Mouse (Mus musculus): Measurements from ENCODE around the gene Lypd6. TPM values are rescaled to one million over a fixed set of nuclear protein-coding genes. Genes with fewer than 3 reads are reported as not detected.

Lypd6 gene
- 8.5 and 9.1 TPM in 2 replicates for polyA plus RNA-seq (2016; fragmentation: Nextera tagmentation; extraction: Ambion mirVana)

GRCm38 (mm10) chr2:50066246-50066967 is at the start of gene Lypd6:
Lypd6 (plus strand) TSS chr2:50066429.
- Histone ChIP-seq H3K27me3 (no peaks in the 10 kb centered on the region), H3K9me3 (no peaks in the 10 kb centered on the region), H3K36me3 (no peaks in the 10 kb centered on the region), H3K4me3 (peak within 1 kb of the TSS; percentile 69), H3K4me2 (replicated peaks) (peak within 1 kb of the TSS; percentile 95), H3K9ac (peak within 1 kb of the TSS; percentile 67), H3K27ac (peak within 1 kb of the TSS; percentile 54; the same call in 1 of the 2 replicates), H3K4me1 (no peaks in the 10 kb centered on the region)
- peak; percentile 97 for ATAC-seq (ENCODE audit: insufficient number of reproducible peaks, insufficient read depth, low FRiP score, low TSS enrichment)
- WGBS, result under 1% methylated on average over 65 of the region's 76 CpGs

GRCm38 (mm10) chr2:50019477-50019876 is 46.8 kb upstream of the Lypd6 start:
- WGBS, result 92% methylated on average over 1 of the region's 1 CpGs
- no peak overlapping the region for H3K9ac ChIP-seq
- H3K27ac ChIP-seq, result no peak overlapping the region
- no peak for ATAC-seq (ENCODE audit: insufficient number of reproducible peaks, insufficient read depth, low FRiP score, low TSS enrichment)
- H3K4me2 ChIP-seq (replicated peaks), result no peak overlapping the region
- H3K4me1 ChIP-seq, result no peaks in the 10 kb centered on the region
- H3K36me3 ChIP-seq, result no peaks in the 10 kb centered on the region
- H3K4me3 ChIP-seq, result no peak overlapping the region
- H3K27me3 ChIP-seq, result no peaks in the 10 kb centered on the region
- H3K9me3 ChIP-seq, result no peaks in the 10 kb centered on the region

- H3K27me3 ChIP-seq, result no peaks in the 10 kb centered on the region
- no peak overlapping the region for H3K4me3 ChIP-seq
- H3K4me1 ChIP-seq, result no peaks in the 10 kb centered on the region
- no peaks in the 10 kb centered on the region for H3K9me3 ChIP-seq
- H3K4me2 ChIP-seq (replicated peaks), result no peak overlapping the region
- H3K9ac ChIP-seq, result no peak overlapping the region
- no peak for ATAC-seq (ENCODE audit: insufficient number of reproducible peaks, insufficient read depth, low FRiP score, low TSS enrichment)
- no peaks in the 10 kb centered on the region for H3K36me3 ChIP-seq
- WGBS, result 83% methylated on average over 5 of the region's 5 CpGs
- no peak overlapping the region for H3K27ac ChIP-seq
These were observed 40.7 kb upstream of the Lypd6 start for GRCm38 (mm10) chr2:50025549-50025948.

GRCm38 (mm10) chr2:50028930-50029329 is 37.3 kb upstream of the Lypd6 start:
- Histone ChIP-seq H3K4me1 (no peaks in the 10 kb centered on the region), H3K27me3 (no peaks in the 10 kb centered on the region), H3K36me3 (no peaks in the 10 kb centered on the region), H3K9me3 (no peaks in the 10 kb centered on the region), H3K4me2 (replicated peaks) (no peak overlapping the region), H3K9ac (no peak overlapping the region), H3K27ac (no peak overlapping the region), H3K4me3 (no peak overlapping the region)
- ATAC-seq (ENCODE audit: insufficient number of reproducible peaks, insufficient read depth, low FRiP score, low TSS enrichment), result no peak
- 73% methylated on average over 8 of the region's 8 CpGs for WGBS

GRCm38 (mm10) chr2:50044170-50044870 is 21.9 kb upstream of the Lypd6 start:
- Histone ChIP-seq H3K36me3 (no peaks in the 10 kb centered on the region), H3K27ac (no peak overlapping the region), H3K9me3 (no peaks in the 10 kb centered on the region), H3K4me2 (replicated peaks) (no peak overlapping the region), H3K27me3 (no peaks in the 10 kb centered on the region), H3K9ac (no peak overlapping the region), H3K4me3 (no peak overlapping the region), H3K4me1 (no peaks in the 10 kb centered on the region; the same call in 1 of the 2 replicates)
- no peak for ATAC-seq (ENCODE audit: insufficient number of reproducible peaks, insufficient read depth, low FRiP score, low TSS enrichment)
- 43% methylated on average over 7 of the region's 7 CpGs for WGBS

DNA sequence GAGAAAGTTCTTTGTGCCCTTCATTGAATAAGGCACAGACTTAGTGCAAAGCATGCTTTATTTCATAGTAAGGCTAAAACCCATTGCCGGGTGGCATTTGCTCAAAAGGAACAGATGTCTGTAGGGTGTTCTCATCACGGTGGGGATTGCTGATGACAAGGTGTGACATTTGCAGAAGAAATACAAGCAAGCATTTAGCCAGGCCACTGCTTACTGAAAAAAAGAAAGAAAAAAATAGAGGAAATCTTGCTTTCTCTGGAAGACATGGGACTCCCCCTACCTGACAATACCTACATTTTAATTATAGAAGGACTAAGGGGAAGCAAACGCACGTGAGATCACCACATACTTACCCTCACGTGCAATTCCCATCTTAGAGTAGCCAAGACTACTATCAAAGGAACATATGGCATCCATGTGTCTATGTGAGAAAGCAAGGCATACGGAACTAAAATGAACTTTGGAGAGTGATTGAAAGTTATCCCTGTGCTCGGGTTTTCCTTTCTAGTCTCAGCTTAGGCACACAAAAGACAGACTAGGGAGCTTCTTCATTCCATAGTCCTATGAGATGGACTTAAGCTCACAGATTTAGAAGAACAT is 21.3 kb upstream of the Lypd6 start:
- H3K36me3 ChIP-seq, result no peaks in the 10 kb centered on the region
- 33% methylated on average over 7 of the region's 7 CpGs for WGBS

GRCm38 (mm10) chr2:50045841-50046240 is 20.4 kb upstream of the Lypd6 start:
- ATAC-seq (ENCODE audit: insufficient number of reproducible peaks, insufficient read depth, low FRiP score, low TSS enrichment), result no peak
- Histone ChIP-seq H3K36me3 (no peaks in the 10 kb centered on the region), H3K4me1 (no peaks in the 10 kb centered on the region; the same call in 1 of the 2 replicates), H3K9me3 (no peaks in the 10 kb centered on the region), H3K27ac (no peak overlapping the region), H3K4me3 (no peak overlapping the region), H3K27me3 (no peaks in the 10 kb centered on the region), H3K4me2 (replicated peaks) (no peak overlapping the region), H3K9ac (no peak overlapping the region)
- 58% methylated on average over 4 of the region's 4 CpGs for WGBS

More for the DNA sequence above, 21.3 kb upstream of the Lypd6 start:
- H3K4me3 ChIP-seq, result no peak overlapping the region
- H3K9ac ChIP-seq, result no peak overlapping the region
- H3K27me3 ChIP-seq, result no peaks in the 10 kb centered on the region
- no peak overlapping the region for H3K27ac ChIP-seq
- ATAC-seq (ENCODE audit: insufficient number of reproducible peaks, insufficient read depth, low FRiP score, low TSS enrichment), result no peak
- no peaks in the 10 kb centered on the region; the same call in 1 of the 2 replicates for H3K4me1 ChIP-seq
- H3K9me3 ChIP-seq, result no peaks in the 10 kb centered on the region
- H3K4me2 ChIP-seq (replicated peaks), result no peak overlapping the region

- Histone ChIP-seq H3K4me3 (no peak overlapping the region), H3K9me3 (no peaks in the 10 kb centered on the region), H3K4me1 (no peaks in the 10 kb centered on the region; the same call in 1 of the 2 replicates), H3K36me3 (no peaks in the 10 kb centered on the region), H3K9ac (no peak overlapping the region), H3K4me2 (replicated peaks) (no peak overlapping the region), H3K27me3 (no peaks in the 10 kb centered on the region), H3K27ac (no peak overlapping the region)
- ATAC-seq (ENCODE audit: insufficient number of reproducible peaks, insufficient read depth, low FRiP score, low TSS enrichment), result no peak
These were observed 17.8 kb upstream of the Lypd6 start for GRCm38 (mm10) chr2:50048442-50048841.

DNA sequence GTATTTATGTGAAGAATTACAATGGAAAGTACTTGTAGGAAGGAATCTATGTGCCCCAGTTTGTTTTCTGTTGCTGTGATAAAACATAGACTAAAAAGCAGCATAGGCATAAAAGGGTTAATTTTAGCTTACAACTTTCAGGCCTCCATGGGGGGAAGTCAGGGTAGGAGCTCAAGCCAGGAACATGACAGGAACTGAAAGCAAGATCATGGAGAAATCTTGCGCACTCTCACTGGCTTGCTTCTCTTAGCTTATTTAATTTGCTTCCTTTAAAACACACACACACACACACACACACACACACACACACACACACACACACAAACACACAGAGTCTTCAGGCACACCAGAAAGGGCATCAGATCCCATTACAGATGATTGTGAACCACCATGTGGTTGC is 12.3 kb upstream of the Lypd6 start:
- no peak for ATAC-seq (ENCODE audit: insufficient number of reproducible peaks, insufficient read depth, low FRiP score, low TSS enrichment)
- WGBS, result 92% methylated on average over 1 of the region's 1 CpGs
- Histone ChIP-seq H3K36me3 (no peaks in the 10 kb centered on the region), H3K27ac (no peak overlapping the region), H3K9me3 (no peaks in the 10 kb centered on the region), H3K4me2 (replicated peaks) (no peak overlapping the region), H3K9ac (no peak overlapping the region), H3K27me3 (no peaks in the 10 kb centered on the region), H3K4me3 (no peak overlapping the region), H3K4me1 (no peaks in the 10 kb centered on the region)

GRCm38 (mm10) chr2:50065902-50066245 is 355 bp upstream of the Lypd6 start:
- 0% methylated on average over 14 of the region's 14 CpGs for WGBS
- Histone ChIP-seq H3K9me3 (no peaks in the 10 kb centered on the region), H3K9ac (peak overlapping the region; percentile 38; the same call in 1 of the 2 replicates), H3K36me3 (no peaks in the 10 kb centered on the region), H3K27ac (0 out of 2 replicates have a peak overlapping the region, but pooled peaks have one; percentile 54), H3K4me3 (peak overlapping the region; percentile 69), H3K4me1 (no peaks in the 10 kb centered on the region), H3K27me3 (no peaks in the 10 kb centered on the region), H3K4me2 (replicated peaks) (peak overlapping the region; percentile 95)
- no peak for ATAC-seq (ENCODE audit: insufficient number of reproducible peaks, insufficient read depth, low FRiP score, low TSS enrichment)

DNA sequence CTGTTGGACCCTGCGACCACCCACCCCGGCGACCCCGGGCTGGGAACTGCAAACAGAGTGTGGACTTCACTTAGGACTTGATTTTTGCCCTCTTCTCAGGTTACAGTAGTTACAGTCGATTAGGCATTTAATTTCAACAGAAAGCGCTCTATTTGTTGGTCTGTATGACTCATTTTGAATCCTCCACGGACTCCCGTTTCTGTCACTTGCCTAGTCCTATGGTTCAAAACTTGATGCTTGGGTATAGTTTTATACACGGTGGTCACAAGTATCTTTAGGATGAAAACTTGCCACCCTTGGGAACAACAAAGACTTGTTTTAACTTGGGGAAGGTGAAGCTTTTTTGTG is 713 bp downstream of the Lypd6 start:
- Histone ChIP-seq H3K9ac (peak overlapping the region; percentile 67), H3K9me3 (no peaks in the 10 kb centered on the region), H3K4me1 (no peaks in the 10 kb centered on the region), H3K27me3 (no peaks in the 10 kb centered on the region), H3K27ac (0 out of 2 replicates have a peak overlapping the region, but pooled peaks have one; percentile 54), H3K36me3 (no peaks in the 10 kb centered on the region), H3K4me3 (peak overlapping the region; percentile 69), H3K4me2 (replicated peaks) (peak overlapping the region; percentile 95)
- under 1% methylated on average over 9 of the region's 9 CpGs for WGBS
- ATAC-seq (ENCODE audit: insufficient number of reproducible peaks, insufficient read depth, low FRiP score, low TSS enrichment), result no peak

Data from embryonic facial prominence, embryonic 12.5 days (tissue).